Mouse (Mus musculus) megakaryocyte, embryonic 14.5 days (primary cell): ENCODE measurements around the gene Cpsf6.

ENCODE experiments used
- FLI1 ChIP-seq: IDR thresholded peaks from 2 replicates; pipeline ENCODE4 v1.6.1; 2012; ENCODE audit warnings: low read length, inconsistent platforms, mixed read lengths
- GATA1 ChIP-seq: IDR thresholded peaks from 3 replicates; pipeline ENCODE4 v1.6.1; 2012; ENCODE audit warnings: mixed read lengths, low read length, inconsistent platforms, borderline replicate concordance

DNA sequence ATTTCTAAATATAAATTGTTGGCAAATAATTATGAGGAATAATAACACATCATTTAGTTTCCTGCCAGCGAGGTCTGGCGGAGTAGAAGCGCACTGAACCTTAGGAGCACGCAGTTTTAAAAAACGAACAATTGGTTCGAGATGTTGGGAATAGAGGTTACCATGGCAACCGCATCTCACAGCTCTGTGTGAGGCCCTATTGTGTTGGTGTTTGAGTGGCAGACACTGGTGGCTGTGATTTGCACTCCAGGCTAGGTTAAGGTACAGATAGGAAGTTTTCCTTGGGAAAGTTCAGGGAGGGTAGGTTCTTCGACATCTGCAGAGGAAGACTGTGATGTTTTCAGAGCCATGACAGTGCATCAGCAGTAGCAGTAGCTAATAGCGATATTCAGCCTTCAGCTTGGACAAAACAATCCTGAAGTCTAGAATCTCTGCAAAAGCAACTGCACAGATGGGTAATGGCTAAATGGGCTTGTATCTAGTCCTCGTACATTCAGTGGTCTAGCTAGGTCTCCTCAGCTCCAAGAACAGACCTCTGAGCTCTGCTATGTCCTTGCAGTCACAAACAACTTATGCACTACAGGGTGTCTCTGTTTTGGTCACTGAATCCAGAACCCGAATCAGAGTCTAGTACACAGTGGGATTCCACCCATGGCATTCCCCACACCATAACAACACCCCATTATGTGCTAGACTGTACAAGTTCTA, 46.2 kb upstream of the Cpsf6 start:
- TF ChIP-seq FLI1 (no peak), GATA1 (no peak)
